Mouse (Mus musculus): Measurements from ENCODE around the gene C2cd3. TPM values are rescaled to one million over a fixed set of nuclear protein-coding genes. Genes with fewer than 3 reads are reported as not detected.

The C2cd3 gene
- polyA plus RNA-seq, 1 experiment from 2014 or later: 8.4 TPM

- no peaks in the 10 kb centered on the region for H3K27me3 ChIP-seq (ENCODE audit: control insufficient read depth, insufficient read depth, low read depth, low read length)
- WGBS (ENCODE audit: insufficient replicate concordance): 74% methylated on average over 2 of the region's 2 CpGs
- no peak for ATAC-seq (ENCODE audit: low read depth)
These were observed 20.2 kb downstream of the C2cd3 start for GRCm38 (mm10) chr7:100392265-100392664.

GRCm38 (mm10) chr7:100399231-100399913, 27.3 kb downstream of the C2cd3 start:
- Histone ChIP-seq H3K4me3 (ENCODE audit: low read depth, low read length) (no peak overlapping the region), H3K27ac (ENCODE audit: low read length) (no peak overlapping the region), H3K4me2 (ENCODE audit: low read depth, low read length) (no peak overlapping the region), H3K36me3 (ENCODE audit: control insufficient read depth, insufficient read depth) (peaks cover 19% of the 10 kb centered on the region), H3K27me3 (ENCODE audit: control insufficient read depth, insufficient read depth, low read depth, low read length) (no peaks in the 10 kb centered on the region), H3K9ac (ENCODE audit: low read depth, low read length) (no peak overlapping the region), H3K4me1 (ENCODE audit: control insufficient read depth, low read depth, low read length) (no peaks in the 10 kb centered on the region), H3K9me3 (replicated peaks; ENCODE audit: control insufficient read depth, low read length) (no peaks in the 10 kb centered on the region)
- ATAC-seq (ENCODE audit: low read depth): no peak
- WGBS (ENCODE audit: insufficient replicate concordance): 76% methylated on average over 8 of the region's 8 CpGs

More at GRCm38 (mm10) chr7:100392265-100392664, 20.2 kb downstream of the C2cd3 start:
- H3K4me3 ChIP-seq (ENCODE audit: low read depth, low read length): no peak overlapping the region
- peaks cover 24% of the 10 kb centered on the region for H3K36me3 ChIP-seq (ENCODE audit: control insufficient read depth, insufficient read depth)
- no peak overlapping the region for H3K27ac ChIP-seq (ENCODE audit: low read length)
- H3K4me1 ChIP-seq (ENCODE audit: control insufficient read depth, low read depth, low read length): no peaks in the 10 kb centered on the region
- H3K9me3 ChIP-seq (replicated peaks; ENCODE audit: control insufficient read depth, low read length): no peaks in the 10 kb centered on the region
- H3K9ac ChIP-seq (ENCODE audit: low read depth, low read length): no peak overlapping the region
- no peak overlapping the region for H3K4me2 ChIP-seq (ENCODE audit: low read depth, low read length)

GRCm38 (mm10) chr7:100400899-100401539, 29.0 kb downstream of the C2cd3 start:
- peaks cover 16% of the 10 kb centered on the region for H3K36me3 ChIP-seq (ENCODE audit: control insufficient read depth, insufficient read depth)
- H3K4me2 ChIP-seq (ENCODE audit: low read depth, low read length): no peak overlapping the region
- 57% methylated on average over 4 of the region's 4 CpGs for WGBS (ENCODE audit: insufficient replicate concordance)
- ATAC-seq (ENCODE audit: low read depth): no peak
- H3K4me3 ChIP-seq (ENCODE audit: low read depth, low read length): no peak overlapping the region
- H3K9me3 ChIP-seq (replicated peaks; ENCODE audit: control insufficient read depth, low read length): no peaks in the 10 kb centered on the region
- H3K4me1 ChIP-seq (ENCODE audit: control insufficient read depth, low read depth, low read length): no peaks in the 10 kb centered on the region
- no peak overlapping the region for H3K27ac ChIP-seq (ENCODE audit: low read length)
- no peak overlapping the region for H3K9ac ChIP-seq (ENCODE audit: low read depth, low read length)
- H3K27me3 ChIP-seq (ENCODE audit: control insufficient read depth, insufficient read depth, low read depth, low read length): no peaks in the 10 kb centered on the region

GRCm38 (mm10) chr7:100402715-100403114, 30.7 kb downstream of the C2cd3 start:
- 93% methylated on average over 4 of the region's 4 CpGs for WGBS (ENCODE audit: insufficient replicate concordance)
- ATAC-seq (ENCODE audit: low read depth): no peak
- no peak overlapping the region for H3K27ac ChIP-seq (ENCODE audit: low read length)

GRCm38 (mm10) chr7:100407677-100408076, 35.6 kb downstream of the C2cd3 start:
- 89% methylated on average over 5 of the region's 5 CpGs for WGBS (ENCODE audit: insufficient replicate concordance)
- H3K9ac ChIP-seq (ENCODE audit: low read depth, low read length): no peak overlapping the region
- no peaks in the 10 kb centered on the region for H3K4me1 ChIP-seq (ENCODE audit: control insufficient read depth, low read depth, low read length)
- no peak for ATAC-seq (ENCODE audit: low read depth)
- H3K36me3 ChIP-seq (ENCODE audit: control insufficient read depth, insufficient read depth): peaks cover 41% of the 10 kb centered on the region
- no peaks in the 10 kb centered on the region for H3K9me3 ChIP-seq (replicated peaks; ENCODE audit: control insufficient read depth, low read length)
- H3K27me3 ChIP-seq (ENCODE audit: control insufficient read depth, insufficient read depth, low read depth, low read length): no peaks in the 10 kb centered on the region
- H3K27ac ChIP-seq (ENCODE audit: low read length): no peak overlapping the region
- no peak overlapping the region for H3K4me2 ChIP-seq (ENCODE audit: low read depth, low read length)
- H3K4me3 ChIP-seq (ENCODE audit: low read depth, low read length): no peak overlapping the region

More at GRCm38 (mm10) chr7:100402715-100403114, 30.7 kb downstream of the C2cd3 start:
- Histone ChIP-seq H3K4me1 (ENCODE audit: control insufficient read depth, low read depth, low read length) (no peaks in the 10 kb centered on the region), H3K36me3 (ENCODE audit: control insufficient read depth, insufficient read depth) (peaks cover 25% of the 10 kb centered on the region), H3K27me3 (ENCODE audit: control insufficient read depth, insufficient read depth, low read depth, low read length) (no peaks in the 10 kb centered on the region), H3K4me2 (ENCODE audit: low read depth, low read length) (no peak overlapping the region), H3K4me3 (ENCODE audit: low read depth, low read length) (no peak overlapping the region), H3K9ac (ENCODE audit: low read depth, low read length) (no peak overlapping the region), H3K9me3 (replicated peaks; ENCODE audit: control insufficient read depth, low read length) (no peaks in the 10 kb centered on the region)

- WGBS (ENCODE audit: insufficient replicate concordance): 82% methylated on average over 4 of the region's 4 CpGs
- no peak overlapping the region for H3K4me2 ChIP-seq (ENCODE audit: low read depth, low read length)
- H3K9me3 ChIP-seq (replicated peaks; ENCODE audit: control insufficient read depth, low read length): no peaks in the 10 kb centered on the region
- H3K27me3 ChIP-seq (ENCODE audit: control insufficient read depth, insufficient read depth, low read depth, low read length): no peaks in the 10 kb centered on the region
- H3K36me3 ChIP-seq (ENCODE audit: control insufficient read depth, insufficient read depth): peaks cover 44% of the 10 kb centered on the region
- no peak overlapping the region for H3K9ac ChIP-seq (ENCODE audit: low read depth, low read length)
- ATAC-seq (ENCODE audit: low read depth): no peak
- no peak overlapping the region for H3K4me3 ChIP-seq (ENCODE audit: low read depth, low read length)
- no peaks in the 10 kb centered on the region for H3K4me1 ChIP-seq (ENCODE audit: control insufficient read depth, low read depth, low read length)
- H3K27ac ChIP-seq (ENCODE audit: low read length): no peak overlapping the region
These were observed 36.7 kb downstream of the C2cd3 start for GRCm38 (mm10) chr7:100408684-100409083.

- H3K9me3 ChIP-seq (replicated peaks; ENCODE audit: control insufficient read depth, low read length): no peaks in the 10 kb centered on the region
- H3K36me3 ChIP-seq (ENCODE audit: control insufficient read depth, insufficient read depth): peaks cover 48% of the 10 kb centered on the region
- no peak overlapping the region for H3K4me3 ChIP-seq (ENCODE audit: low read depth, low read length)
- no peaks in the 10 kb centered on the region for H3K27me3 ChIP-seq (ENCODE audit: control insufficient read depth, insufficient read depth, low read depth, low read length)
- no peaks in the 10 kb centered on the region for H3K4me1 ChIP-seq (ENCODE audit: control insufficient read depth, low read depth, low read length)
- no peak overlapping the region for H3K27ac ChIP-seq (ENCODE audit: low read length)
- no peak for ATAC-seq (ENCODE audit: low read depth)
- H3K4me2 ChIP-seq (ENCODE audit: low read depth, low read length): no peak overlapping the region
- H3K9ac ChIP-seq (ENCODE audit: low read depth, low read length): no peak overlapping the region
- WGBS (ENCODE audit: insufficient replicate concordance): 83% methylated on average over 3 of the region's 3 CpGs
These were observed 53.8 kb downstream of the C2cd3 start for GRCm38 (mm10) chr7:100425795-100426194.

- peaks cover 48% of the 10 kb centered on the region for H3K36me3 ChIP-seq (ENCODE audit: control insufficient read depth, insufficient read depth)
- 54% methylated on average over 3 of the region's 3 CpGs for WGBS (ENCODE audit: insufficient replicate concordance)
- H3K9me3 ChIP-seq (replicated peaks; ENCODE audit: control insufficient read depth, low read length): no peaks in the 10 kb centered on the region
- H3K9ac ChIP-seq (ENCODE audit: low read depth, low read length): no peak overlapping the region
- H3K4me1 ChIP-seq (ENCODE audit: control insufficient read depth, low read depth, low read length): no peaks in the 10 kb centered on the region
- H3K4me3 ChIP-seq (ENCODE audit: low read depth, low read length): no peak overlapping the region
- H3K4me2 ChIP-seq (ENCODE audit: low read depth, low read length): no peak overlapping the region
- ATAC-seq (ENCODE audit: low read depth): peak; percentile 32; the same call in 1 of the 2 replicates
- no peak overlapping the region for H3K27ac ChIP-seq (ENCODE audit: low read length)
- H3K27me3 ChIP-seq (ENCODE audit: control insufficient read depth, insufficient read depth, low read depth, low read length): no peaks in the 10 kb centered on the region
These were observed 57.1 kb downstream of the C2cd3 start for GRCm38 (mm10) chr7:100429102-100429501.

- no peak overlapping the region for H3K4me2 ChIP-seq (ENCODE audit: low read depth, low read length)
- no peak overlapping the region for H3K27ac ChIP-seq (ENCODE audit: low read length)
- WGBS (ENCODE audit: insufficient replicate concordance): 77% methylated on average over 11 of the region's 11 CpGs
- no peaks in the 10 kb centered on the region for H3K4me1 ChIP-seq (ENCODE audit: control insufficient read depth, low read depth, low read length)
- H3K9ac ChIP-seq (ENCODE audit: low read depth, low read length): no peak overlapping the region
- no peak for ATAC-seq (ENCODE audit: low read depth)
- H3K9me3 ChIP-seq (replicated peaks; ENCODE audit: control insufficient read depth, low read length): no peaks in the 10 kb centered on the region
- no peak overlapping the region for H3K4me3 ChIP-seq (ENCODE audit: low read depth, low read length)
- H3K36me3 ChIP-seq (ENCODE audit: control insufficient read depth, insufficient read depth): peaks cover 40% of the 10 kb centered on the region
- no peaks in the 10 kb centered on the region for H3K27me3 ChIP-seq (ENCODE audit: control insufficient read depth, insufficient read depth, low read depth, low read length)
These were observed 57.9 kb downstream of the C2cd3 start for GRCm38 (mm10) chr7:100429911-100430310.
